Mouse (Mus musculus) E14TG2a.4 (cell line): Measurements from ENCODE around the gene Actr3.

Source experiments
- H3K27me3 ChIP-seq: 2 replicates; pipeline ENCODE4 v1.6.1; 2014; ENCODE audit warnings: low read length, control low read depth; ENCODE audit not compliant: insufficient read depth
- H3K36me3 ChIP-seq: 2 replicates; pipeline ENCODE4 v1.6.1; 2014; ENCODE audit warnings: low read length, control low read depth; ENCODE audit not compliant: insufficient read depth
- H3K4me1 ChIP-seq: replicated peaks from 2 replicates; pipeline ENCODE4 v1.6.1; 2014; ENCODE audit warnings: low read depth, low read length, control low read depth
- H3K4me3 ChIP-seq: replicated peaks from 2 replicates; pipeline ENCODE4 v1.5.1; 2014; ENCODE audit warnings: mild to moderate bottlenecking, low read length
- H3K9me3 ChIP-seq: 2 replicates; pipeline ENCODE4 v1.6.1; 2014; ENCODE audit warnings: low read length, control low read depth
- CTCF ChIP-seq: conservative IDR thresholded peaks from 2 replicates; pipeline ENCODE4 v1.5.1; 2014; ENCODE audit warnings: low read length
- NANOG ChIP-seq: IDR thresholded peaks from 2 replicates; pipeline ENCODE4 v1.6.1; 2014; ENCODE audit warnings: borderline replicate concordance, low read length, mixed read lengths
- POU5F1 ChIP-seq: IDR thresholded peaks from 2 replicates; pipeline ENCODE4 v1.6.1; 2014; ENCODE audit warnings: low read length, borderline replicate concordance

The Actr3 gene

DNA sequence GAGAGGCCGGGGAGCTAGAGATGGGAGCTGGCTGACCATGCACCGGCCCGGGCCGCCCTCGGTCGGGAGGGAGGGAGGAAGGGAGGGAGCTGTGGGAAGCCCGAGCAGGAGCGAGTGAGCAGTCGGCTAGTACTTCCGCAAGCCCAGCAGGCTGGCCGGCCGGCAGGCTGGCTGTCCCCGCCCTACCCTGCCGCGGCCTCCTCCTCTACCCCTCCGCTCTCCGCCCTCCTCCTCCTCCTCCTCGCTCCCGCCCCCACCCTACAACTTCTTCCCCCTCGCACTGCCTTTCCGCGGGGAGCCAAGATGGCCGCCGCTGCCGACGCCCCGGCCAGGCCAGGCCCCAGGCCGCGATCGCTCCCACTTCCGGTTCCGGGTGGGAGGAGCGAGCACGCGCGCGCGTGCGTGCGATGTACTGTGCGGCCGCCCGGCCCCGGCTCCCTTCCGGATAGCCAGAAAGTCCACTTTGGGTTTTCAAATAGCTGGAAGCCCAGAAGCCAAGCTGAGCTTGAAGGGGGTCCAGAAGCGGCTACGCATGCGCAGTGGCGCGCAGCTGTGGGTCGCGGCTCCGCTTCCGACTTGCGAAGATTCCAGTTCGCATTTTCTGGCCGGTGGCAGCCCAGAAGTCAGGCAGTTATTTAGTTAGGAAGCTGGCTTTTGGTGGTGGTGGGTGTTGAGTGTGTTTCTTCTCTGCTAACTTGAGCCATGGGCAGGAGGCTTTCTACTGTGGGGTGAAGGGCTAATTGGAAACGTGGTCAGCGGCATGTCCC lies at the start of gene Actr3:
TSS of gene Actr3 (minus strand) at position 359 of the 767 bp plus-strand sequence.
- no peak for TF ChIP-seq NANOG
- H3K36me3 ChIP-seq = no peaks in the 10 kb centered on the region

GRCm38 (mm10) chr1:125482459-125483287 lies 47.1 kb upstream of the Actr3 start:
- H3K4me1 ChIP-seq = no peaks in the 10 kb centered on the region
- H3K27me3 ChIP-seq = no peaks in the 10 kb centered on the region
- H3K36me3 ChIP-seq = no peaks in the 10 kb centered on the region
- no peak overlapping the region for H3K4me3 ChIP-seq
- H3K9me3 ChIP-seq = peaks cover 9% of the 10 kb centered on the region
- TF ChIP-seq NANOG (no peak), POU5F1 (no peak), CTCF (no peak)

More for the DNA sequence above, at the start of gene Actr3:
- H3K4me3 ChIP-seq = peak within 1 kb of the TSS; percentile 93
- no peaks in the 10 kb centered on the region for H3K9me3 ChIP-seq
- no peaks in the 10 kb centered on the region; the same call in 1 of the 2 replicates for H3K27me3 ChIP-seq
- H3K4me1 ChIP-seq = peaks cover 44% of the 10 kb centered on the region

GRCm38 (mm10) chr1:125481842-125482241 lies 46.3 kb upstream of the Actr3 start:
- Histone ChIP-seq H3K27me3 (no peaks in the 10 kb centered on the region), H3K4me1 (no peaks in the 10 kb centered on the region), H3K9me3 (peaks cover 9% of the 10 kb centered on the region), H3K36me3 (no peaks in the 10 kb centered on the region), H3K4me3 (no peak overlapping the region)
- TF ChIP-seq POU5F1 (no peak), CTCF (no peak), NANOG (no peak)

- Histone ChIP-seq H3K4me3 (no peak overlapping the region), H3K9me3 (peaks cover 3% of the 10 kb centered on the region; the same call in 1 of the 2 replicates), H3K4me1 (no peaks in the 10 kb centered on the region), H3K36me3 (no peaks in the 10 kb centered on the region), H3K27me3 (no peaks in the 10 kb centered on the region)
- no peak for TF ChIP-seq NANOG
These were observed 43.1 kb upstream of the Actr3 start for GRCm38 (mm10) chr1:125478588-125478987.

GRCm38 (mm10) chr1:125475961-125476682 lies 40.6 kb upstream of the Actr3 start:
- TF ChIP-seq NANOG (no peak), POU5F1 (no peak), CTCF (no peak)
- H3K27me3 ChIP-seq = no peaks in the 10 kb centered on the region
- no peaks in the 10 kb centered on the region for H3K9me3 ChIP-seq
- H3K4me3 ChIP-seq = no peak overlapping the region
- no peaks in the 10 kb centered on the region for H3K4me1 ChIP-seq
- no peaks in the 10 kb centered on the region for H3K36me3 ChIP-seq

GRCm38 (mm10) chr1:125473866-125474265 lies 38.3 kb upstream of the Actr3 start:
- Histone ChIP-seq H3K27me3 (no peaks in the 10 kb centered on the region), H3K9me3 (no peaks in the 10 kb centered on the region), H3K36me3 (no peaks in the 10 kb centered on the region), H3K4me1 (no peaks in the 10 kb centered on the region), H3K4me3 (no peak overlapping the region)
- TF ChIP-seq CTCF (no peak), POU5F1 (no peak), NANOG (no peak)

- Histone ChIP-seq H3K4me3 (no peak overlapping the region), H3K4me1 (no peaks in the 10 kb centered on the region), H3K9me3 (no peaks in the 10 kb centered on the region), H3K27me3 (no peaks in the 10 kb centered on the region), H3K36me3 (no peaks in the 10 kb centered on the region)
- TF ChIP-seq CTCF (no peak), NANOG (no peak), POU5F1 (no peak)
These were observed 37.7 kb upstream of the Actr3 start for GRCm38 (mm10) chr1:125473126-125473666.

DNA sequence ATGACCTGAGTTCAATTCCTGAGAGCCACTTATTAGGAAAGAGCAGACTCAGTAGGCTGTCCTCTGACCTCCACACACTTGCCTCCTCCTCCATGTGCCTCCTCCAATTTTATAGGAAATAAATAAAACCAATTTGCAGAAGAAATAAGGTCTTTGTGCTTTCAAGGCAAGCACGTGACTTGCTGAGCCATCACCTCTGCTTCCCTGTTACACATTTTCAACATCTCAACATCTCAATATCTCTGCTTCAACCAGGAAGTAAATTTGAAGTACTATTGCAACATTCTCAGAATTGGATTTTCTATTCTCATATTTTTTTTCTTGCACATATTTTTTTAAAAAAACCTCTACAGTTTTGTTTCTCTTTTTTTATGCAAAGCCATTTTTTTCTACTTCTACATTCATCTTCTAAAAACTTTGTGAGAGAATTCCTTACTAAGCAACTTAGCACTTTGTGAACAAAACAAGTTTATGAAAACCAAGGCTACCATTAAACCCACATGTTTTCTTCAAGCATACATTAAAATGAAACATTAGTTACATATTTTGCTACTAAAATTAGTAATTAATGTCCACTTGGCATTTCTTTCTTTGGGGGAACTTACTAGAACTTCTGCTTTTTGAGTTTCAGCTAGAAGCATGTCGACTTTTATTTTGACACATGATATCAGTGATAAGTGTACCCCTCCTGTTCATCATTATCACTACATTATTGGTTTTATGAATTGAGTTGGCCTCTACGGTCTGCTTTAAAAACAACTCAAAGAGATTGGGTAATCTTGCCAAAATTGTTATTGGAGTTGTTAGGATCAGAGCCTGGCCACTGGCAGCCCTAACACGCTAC lies 35.5 kb upstream of the Actr3 start:
- TF ChIP-seq NANOG (no peak), CTCF (no peak), POU5F1 (no peak)
- Histone ChIP-seq H3K9me3 (no peaks in the 10 kb centered on the region), H3K4me1 (no peaks in the 10 kb centered on the region)

More for the DNA sequence above, 35.5 kb upstream of the Actr3 start:
- Histone ChIP-seq H3K27me3 (no peaks in the 10 kb centered on the region), H3K4me3 (no peak overlapping the region), H3K36me3 (no peaks in the 10 kb centered on the region)
